ENCODE assay signal across 25 mouse cellular contexts in the genomic region with DNA sequence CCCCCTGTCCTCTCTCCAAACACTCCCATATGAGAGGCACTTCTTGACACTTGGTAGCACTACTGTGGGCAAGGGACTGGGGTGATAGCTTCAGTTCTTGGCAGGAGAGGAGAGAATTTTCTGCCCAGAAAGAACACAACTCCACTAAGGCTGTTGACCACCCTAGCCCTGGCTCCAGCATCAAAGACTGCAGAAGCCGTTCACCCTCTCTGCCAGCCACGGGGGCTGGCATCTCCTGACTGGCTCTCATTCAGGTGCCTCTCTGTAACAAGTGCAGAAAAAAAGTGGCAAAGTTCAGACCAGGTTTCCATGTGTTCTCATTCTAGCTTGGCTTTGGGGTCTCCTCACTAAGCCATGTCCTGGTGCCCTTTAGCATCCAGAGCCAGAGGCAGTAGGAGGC.
"Had no signal": no experiment of that assay in that cellular context is flagged by ENCODE, and none has a peak within 500 bp of the region (broad histone marks: within the 10 kb centered on the region; RNA-seq: fewer than 3 reads in every experiment).

No protein-coding gene starts in this region.

- DNase-seq: gastrocnemius, postnatal 14 days; gastrocnemius, postnatal 36 days; heart, adult 11 months; heart, adult 2 months; heart, postnatal 14 days; heart, postnatal 36 days; kidney, adult 11 months; kidney, adult 2 months; kidney, adult 9 months; kidney, postnatal 14 days; kidney, postnatal 36 days; layer of hippocampus, postnatal 36 days; left cerebral cortex, postnatal 4 days had no signal

- H3K4me2 ChIP-seq: heart, embryonic 11.5 days; heart, embryonic 13.5 days; heart, embryonic 15.5 days; hindbrain, embryonic 13.5 days; hindbrain, embryonic 15.5 days; kidney, embryonic 15.5 days; limb, embryonic 13.5 days; limb, embryonic 15.5 days; liver, embryonic 12.5 days had no signal

- H3K9ac ChIP-seq: heart, embryonic 13.5 days; heart, embryonic 15.5 days; hindbrain, embryonic 13.5 days; hindbrain, embryonic 15.5 days; kidney, embryonic 15.5 days; limb, embryonic 13.5 days; limb, embryonic 15.5 days; liver, embryonic 12.5 days; liver, embryonic 14.5 days had no signal

- H3K36me3 ChIP-seq: heart, embryonic 13.5 days; heart, embryonic 15.5 days; hindbrain, embryonic 13.5 days; hindbrain, embryonic 15.5 days; kidney, embryonic 15.5 days; limb, embryonic 13.5 days; limb, embryonic 15.5 days; liver, embryonic 12.5 days had no signal

- ATAC-seq: intestine, embryonic 16.5 days; liver, embryonic 12.5 days had no signal

- H3K27me3 ChIP-seq: heart, embryonic 13.5 days; heart, embryonic 15.5 days; hindbrain, embryonic 13.5 days; hindbrain, embryonic 15.5 days; limb, embryonic 13.5 days; limb, embryonic 15.5 days; liver, embryonic 12.5 days had no signal

- H3K9me3 ChIP-seq: heart, embryonic 13.5 days; heart, embryonic 15.5 days; hindbrain, embryonic 13.5 days; hindbrain, embryonic 15.5 days; kidney, embryonic 15.5 days; limb, embryonic 13.5 days; limb, embryonic 15.5 days; liver, embryonic 12.5 days had no signal

- H3K27ac ChIP-seq: heart, adult 2 months; heart, embryonic 13.5 days; heart, embryonic 15.5 days; hindbrain, embryonic 13.5 days; hindbrain, embryonic 15.5 days; kidney, embryonic 15.5 days; kidney, postnatal 0 days; limb, embryonic 13.5 days; limb, embryonic 15.5 days; liver, embryonic 12.5 days; liver, embryonic 14.5 days had no signal

- H3K4me3 ChIP-seq: heart, adult 2 months; heart, embryonic 13.5 days; heart, embryonic 15.5 days; hindbrain, embryonic 13.5 days; hindbrain, embryonic 15.5 days; kidney, embryonic 15.5 days; limb, embryonic 13.5 days; limb, embryonic 15.5 days; liver, embryonic 12.5 days had no signal

- H3K4me1 ChIP-seq: liver, embryonic 12.5 days had no signal
